Mouse (Mus musculus) cerebellum, adult 2 months (tissue): ENCODE data around the gene Actr2.

Source experiments
- CTCF ChIP-seq: fragments of 200-500 bp; IDR thresholded peaks from 2 replicates; pipeline ENCODE4 v1.5.1; 2011; ENCODE audit warnings: low read depth, mild to moderate bottlenecking, control low read depth, low read length, moderate library complexity, borderline replicate concordance; ENCODE audit not compliant: insufficient read depth
- POLR2A ChIP-seq: fragments of 200-500 bp; IDR thresholded peaks from 2 replicates; pipeline ENCODE4 v1.6.1; 2011; ENCODE audit warnings: low read length, control low read depth, borderline replicate concordance; ENCODE audit not compliant: insufficient read depth

DNA sequence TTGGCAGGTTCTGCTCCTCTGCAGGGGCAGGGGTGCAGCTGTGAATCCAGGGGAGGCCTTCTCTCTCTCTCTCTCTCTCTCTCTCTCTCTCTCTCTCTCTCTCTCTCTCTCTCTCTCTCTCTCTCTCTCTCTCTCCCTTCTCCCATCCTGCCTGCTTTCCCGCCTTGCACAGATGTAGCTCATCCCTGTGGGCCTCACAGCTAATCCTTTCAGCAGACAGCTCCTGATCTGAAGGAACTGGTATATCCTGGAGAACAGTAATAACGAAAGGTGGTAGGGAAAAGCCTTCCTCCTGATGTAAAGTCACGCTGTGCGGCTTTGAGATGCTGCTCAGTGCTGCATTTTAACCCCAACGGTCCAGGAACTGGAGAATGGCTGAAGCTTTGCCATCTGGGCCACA is 58.1 kb downstream of the Actr2 start:
- TF ChIP-seq POLR2A (no peak), CTCF (no peak)
